In the genomic region with DNA sequence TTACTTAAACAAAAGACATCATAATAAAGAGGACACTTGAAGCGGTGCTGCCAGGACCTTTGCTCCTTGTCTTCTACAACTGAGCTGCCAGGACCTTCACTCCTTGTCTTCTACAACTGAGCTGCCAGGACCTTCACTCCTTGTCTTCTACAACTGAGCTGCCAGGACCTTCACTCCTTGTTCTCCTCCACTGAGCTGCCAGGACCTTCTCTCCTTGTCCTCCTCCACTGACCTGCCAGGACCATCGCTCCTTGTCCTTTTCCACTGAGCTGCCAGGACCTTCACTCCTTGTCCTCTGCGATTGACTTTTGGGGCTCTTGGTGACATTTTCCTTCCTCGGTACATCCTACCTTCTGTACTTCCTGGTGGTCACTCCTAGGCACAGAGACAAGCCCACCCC, we compare ENCODE assay signal across 13 mouse cellular contexts. TPM values are rescaled to one million over a fixed set of nuclear protein-coding genes. Genes with fewer than 3 reads are reported as not detected.
DNase-seq lines count a peak whose midpoint lies in the region; ATAC-seq and TF ChIP-seq lines count a peak whose summit lies in the region.
"Had no signal": no experiment of that assay in that cellular context is flagged by ENCODE, and none has a peak within 500 bp of the region (broad histone marks: within the 10 kb centered on the region; RNA-seq: fewer than 3 reads in every experiment).

No protein-coding gene starts in this region.

- H3K27ac ChIP-seq in heart, embryonic 12.5 days (ENCODE audit: poor library complexity, severe bottlenecking), result no peak overlapping the region
- H3K27ac ChIP-seq in kidney, postnatal 0 days, result no peak overlapping the region
- H3K27ac ChIP-seq in liver, embryonic 11.5 days (ENCODE audit: low read depth, low read length), result no peak overlapping the region
- H3K27ac ChIP-seq: macrophage; neural tube, embryonic 13.5 days had no signal

- H3K4me3 ChIP-seq in heart, embryonic 12.5 days, result no peak overlapping the region
- H3K4me3 ChIP-seq in kidney, postnatal 0 days (replicated peaks; ENCODE audit: low read depth, low read length), result no peak overlapping the region
- no peak overlapping the region for H3K4me3 ChIP-seq in liver, embryonic 11.5 days (ENCODE audit: low read depth, low read length)
- H3K4me3 ChIP-seq: neural tube, embryonic 13.5 days had no signal

- ATAC-seq in heart, embryonic 12.5 days (ENCODE audit: insufficient number of reproducible peaks, low FRiP score), result no peak
- ATAC-seq in kidney, postnatal 0 days (replicated peaks; ENCODE audit: low FRiP score, low read depth), result no peak
- ATAC-seq in liver, embryonic 11.5 days (replicated peaks; ENCODE audit: low FRiP score), result no peak
- ATAC-seq: activated CD4-positive, CD25-positive, alpha-beta regulatory T cell, adult 4 months had no signal

- no peaks in the 10 kb centered on the region for H3K27me3 ChIP-seq in heart, embryonic 12.5 days (replicated peaks)
- no peaks in the 10 kb centered on the region for H3K27me3 ChIP-seq in kidney, postnatal 0 days (ENCODE audit: insufficient read depth, low read length)
- no peaks in the 10 kb centered on the region for H3K27me3 ChIP-seq in liver, embryonic 11.5 days (replicated peaks; ENCODE audit: control insufficient read depth, insufficient read depth, low read length)
- H3K27me3 ChIP-seq: neural tube, embryonic 13.5 days had no signal

- DNase-seq in heart, adult 11 months, result peak; percentile 92
- peak; percentile 16 for DNase-seq in retina, adult 2 months (ENCODE audit: low read depth, low spot score)
- no peak for DNase-seq in retina, embryonic 14.5 days (ENCODE audit: low spot score)
- peak; percentile 29 for DNase-seq in kidney, postnatal 0 days (ENCODE audit: low spot score)
- DNase-seq in right cerebral cortex, postnatal 4 days, result no peak
- no peak for DNase-seq in liver, embryonic 11.5 days (ENCODE audit: low spot score)
- no peak for DNase-seq in left cerebral cortex, postnatal 36 days (ENCODE audit: low spot score in 2 of 2)

- no peak for TF ChIP-seq CTCF in kidney, postnatal 0 days (IDR thresholded peaks at IDR 0.05; ENCODE audit: low read depth)

- no peak overlapping the region for H3K9ac ChIP-seq in heart, embryonic 12.5 days
- no peak overlapping the region for H3K9ac ChIP-seq in kidney, postnatal 0 days (ENCODE audit: low read depth, low read length)
- no peak overlapping the region for H3K9ac ChIP-seq in liver, embryonic 11.5 days (ENCODE audit: low read depth, low read length)
- H3K9ac ChIP-seq: neural tube, embryonic 13.5 days had no signal

- H3K4me2 ChIP-seq in heart, embryonic 12.5 days, result no peak overlapping the region
- no peak overlapping the region for H3K4me2 ChIP-seq in kidney, postnatal 0 days (ENCODE audit: low read length)
- no peak overlapping the region for H3K4me2 ChIP-seq in liver, embryonic 11.5 days
- H3K4me2 ChIP-seq: neural tube, embryonic 13.5 days had no signal

- H3K36me3 ChIP-seq in heart, embryonic 12.5 days, result no peaks in the 10 kb centered on the region
- no peaks in the 10 kb centered on the region for H3K36me3 ChIP-seq in kidney, postnatal 0 days (ENCODE audit: insufficient read depth, low read length)
- H3K36me3 ChIP-seq in liver, embryonic 11.5 days (ENCODE audit: control insufficient read depth, insufficient read depth, low read length), result no peaks in the 10 kb centered on the region
- H3K36me3 ChIP-seq: neural tube, embryonic 13.5 days had no signal

- intact Hi-C loops in left cerebral cortex, postnatal 36 days (cut with DNase I), result no loop called here

- no peaks in the 10 kb centered on the region; the same call in 1 of the 2 replicates for H3K9me3 ChIP-seq in heart, embryonic 12.5 days (replicated peaks)
- no peaks in the 10 kb centered on the region; the same call in 1 of the 2 replicates for H3K9me3 ChIP-seq in kidney, postnatal 0 days (replicated peaks; ENCODE audit: low read length)
- H3K9me3 ChIP-seq in liver, embryonic 11.5 days (ENCODE audit: control insufficient read depth, low read length), result no peaks in the 10 kb centered on the region
- H3K9me3 ChIP-seq: neural tube, embryonic 13.5 days had no signal

- H3K4me1 ChIP-seq in heart, embryonic 12.5 days (replicated peaks), result no peaks in the 10 kb centered on the region
- H3K4me1 ChIP-seq in kidney, postnatal 0 days (replicated peaks; ENCODE audit: insufficient read depth, low read length), result no peaks in the 10 kb centered on the region
- no peaks in the 10 kb centered on the region for H3K4me1 ChIP-seq in liver, embryonic 11.5 days (replicated peaks; ENCODE audit: control insufficient read depth, insufficient read depth, low read length)
- H3K4me1 ChIP-seq: neural tube, embryonic 13.5 days had no signal

- 51% methylated on average over 4 of the region's 4 CpGs for WGBS in heart, embryonic 12.5 days
- 51% methylated on average over 4 of the region's 4 CpGs for WGBS in kidney, postnatal 0 days
- 59% methylated on average over 4 of the region's 4 CpGs for WGBS in liver, embryonic 11.5 days

RNA-seq across cellular contexts. Expression of gene Olfr281, which starts 3.9 kb away (rescaled TPM):
- not detected in 2 replicates for polyA plus RNA-seq in heart, embryonic 12.5 days (2016; fragmentation: Nextera tagmentation; extraction: Ambion mirVana)
- polyA plus RNA-seq in kidney, postnatal 0 days (2015; fragmentation: Nextera tagmentation; extraction: Ambion mirVana), result not detected in 2 replicates
- polyA plus RNA-seq in liver, embryonic 11.5 days (2014; fragmentation: Nextera tagmentation; extraction: Ambion mirVana), result not detected in 2 replicates
- not detected for total RNA-seq in left cerebral cortex, postnatal 36 days (2021)
- total RNA-seq: hematopoietic stem cell, adult 5-6 weeks; left cerebral cortex, postnatal 10 days had no signal
- polyA plus RNA-seq: activated CD4-positive, CD25-positive, alpha-beta regulatory T cell, adult 4 months; macrophage; neural tube, embryonic 13.5 days had no signal

RNA-seq across cellular contexts. Expression of gene Olfr282, which starts 17.5 kb away (rescaled TPM):
- polyA plus RNA-seq in heart, embryonic 12.5 days (2016; fragmentation: Nextera tagmentation; extraction: Ambion mirVana), result not detected in 2 replicates
- not detected in 2 replicates for polyA plus RNA-seq in kidney, postnatal 0 days (2015; fragmentation: Nextera tagmentation; extraction: Ambion mirVana)
- not detected in 2 replicates for polyA plus RNA-seq in liver, embryonic 11.5 days (2014; fragmentation: Nextera tagmentation; extraction: Ambion mirVana)
- not detected for total RNA-seq in left cerebral cortex, postnatal 36 days (2021)
- total RNA-seq: hematopoietic stem cell, adult 5-6 weeks; left cerebral cortex, postnatal 10 days had no signal
- polyA plus RNA-seq: activated CD4-positive, CD25-positive, alpha-beta regulatory T cell, adult 4 months; macrophage; neural tube, embryonic 13.5 days had no signal

RNA-seq across cellular contexts. Expression of gene OR5BS1P, which starts 21.2 kb away (rescaled TPM):
- polyA plus RNA-seq in heart, embryonic 12.5 days (2016; fragmentation: Nextera tagmentation; extraction: Ambion mirVana), result not detected in 2 replicates
- polyA plus RNA-seq in kidney, postnatal 0 days (2015; fragmentation: Nextera tagmentation; extraction: Ambion mirVana), result not detected in 2 replicates
- polyA plus RNA-seq in liver, embryonic 11.5 days (2014; fragmentation: Nextera tagmentation; extraction: Ambion mirVana), result not detected in 2 replicates
- total RNA-seq in left cerebral cortex, postnatal 36 days (2021), result not detected
- total RNA-seq: hematopoietic stem cell, adult 5-6 weeks; left cerebral cortex, postnatal 10 days had no signal
- polyA plus RNA-seq: macrophage; neural tube, embryonic 13.5 days had no signal

RNA-seq across cellular contexts. Expression of gene Lalba, which starts 34.0 kb away (rescaled TPM):
- polyA plus RNA-seq in heart, embryonic 12.5 days (2016; fragmentation: Nextera tagmentation; extraction: Ambion mirVana), result not detected in 2 replicates
- 0.24 and 0.30 TPM in 2 replicates for polyA plus RNA-seq in kidney, postnatal 0 days (2015; fragmentation: Nextera tagmentation; extraction: Ambion mirVana)
- not detected in 2 replicates for polyA plus RNA-seq in liver, embryonic 11.5 days (2014; fragmentation: Nextera tagmentation; extraction: Ambion mirVana)
- total RNA-seq in left cerebral cortex, postnatal 36 days (2021), result not detected
- total RNA-seq: hematopoietic stem cell, adult 5-6 weeks; left cerebral cortex, postnatal 10 days had no signal
- polyA plus RNA-seq: activated CD4-positive, CD25-positive, alpha-beta regulatory T cell, adult 4 months; macrophage; neural tube, embryonic 13.5 days had no signal

RNA-seq across cellular contexts. Expression of gene Olfr279, which starts 43.7 kb away (rescaled TPM):
- polyA plus RNA-seq in heart, embryonic 12.5 days (2016; fragmentation: Nextera tagmentation; extraction: Ambion mirVana), result not detected in 2 replicates
- not detected in 2 replicates for polyA plus RNA-seq in kidney, postnatal 0 days (2015; fragmentation: Nextera tagmentation; extraction: Ambion mirVana)
- not detected in 2 replicates for polyA plus RNA-seq in liver, embryonic 11.5 days (2014; fragmentation: Nextera tagmentation; extraction: Ambion mirVana)
- total RNA-seq in left cerebral cortex, postnatal 36 days (2021), result not detected
- total RNA-seq: hematopoietic stem cell, adult 5-6 weeks; left cerebral cortex, postnatal 10 days had no signal
- polyA plus RNA-seq: activated CD4-positive, CD25-positive, alpha-beta regulatory T cell, adult 4 months; macrophage; neural tube, embryonic 13.5 days had no signal

Comparison
In these comparisons a context has a peak if more than half of its experiments do, and no peak if none do; other contexts are left out.
1. DNase-seq: peak in heart, adult 11 months (single experiment), retina, adult 2 months (single experiment) and kidney, postnatal 0 days (single experiment); none in retina, embryonic 14.5 days (single experiment), right cerebral cortex, postnatal 4 days (single experiment), liver, embryonic 11.5 days (single experiment) and left cerebral cortex, postnatal 36 days (0 of 2).